ENCODE assay signal across 17 mouse cellular contexts in genomic region chr14:122243874-122244273, GRCm38 (mm10).
"Had no signal": no experiment of that assay in that cellular context is flagged by ENCODE, and none has a peak within 500 bp of the region (broad histone marks: within the 10 kb centered on the region; RNA-seq: fewer than 3 reads in every experiment).

No protein-coding gene starts in this region.

- H3K4me2 ChIP-seq: liver, embryonic 13.5 days; midbrain, embryonic 13.5 days; neural tube, embryonic 13.5 days had no signal

- H3K36me3 ChIP-seq: liver, embryonic 13.5 days; midbrain, embryonic 10.5 days; midbrain, embryonic 13.5 days; neural tube, embryonic 13.5 days had no signal

- H3K27ac ChIP-seq: left cerebral cortex, adult 2 months; liver, embryonic 13.5 days; midbrain, embryonic 10.5 days; midbrain, embryonic 13.5 days; neural tube, embryonic 13.5 days had no signal

- H3K9ac ChIP-seq: liver, embryonic 13.5 days; midbrain, embryonic 13.5 days; neural tube, embryonic 13.5 days had no signal

- DNase-seq: kidney, adult 9 months; kidney, postnatal 25 days; layer of hippocampus, postnatal 36 days; liver, embryonic 13.5 days; lung, adult 2 months; lung, postnatal 14 days; lung, postnatal 4 days; retina, postnatal 1 day; right cerebral cortex, postnatal 25 days; thymus, adult 18-20 months; thymus, postnatal 4 days had no signal

- H3K9me3 ChIP-seq: liver, embryonic 13.5 days; midbrain, embryonic 10.5 days; midbrain, embryonic 13.5 days; neural tube, embryonic 13.5 days had no signal

- H3K4me3 ChIP-seq: left cerebral cortex, adult 2 months; liver, embryonic 13.5 days; midbrain, embryonic 10.5 days; midbrain, embryonic 13.5 days; myocyte; neural tube, embryonic 13.5 days had no signal

- H3K4me1 ChIP-seq: liver, embryonic 13.5 days; midbrain, embryonic 10.5 days; midbrain, embryonic 13.5 days had no signal

- ATAC-seq: midbrain, embryonic 13.5 days; midbrain, embryonic 16.5 days had no signal

- H3K27me3 ChIP-seq: liver, embryonic 13.5 days; midbrain, embryonic 13.5 days; neural tube, embryonic 13.5 days had no signal
